Mouse (Mus musculus) cerebellum, adult 2 months (tissue): ENCODE measurements around the gene Arl5a.

Source experiments
- CTCF ChIP-seq: fragments of 200-500 bp; IDR thresholded peaks from 2 replicates; pipeline ENCODE4 v1.5.1; 2011; ENCODE audit warnings: low read depth, mild to moderate bottlenecking, control low read depth, low read length, moderate library complexity, borderline replicate concordance; ENCODE audit not compliant: insufficient read depth
- POLR2A ChIP-seq: fragments of 200-500 bp; IDR thresholded peaks from 2 replicates; pipeline ENCODE4 v1.6.1; 2011; ENCODE audit warnings: low read length, control low read depth, borderline replicate concordance; ENCODE audit not compliant: insufficient read depth

GRCm38 (mm10) chr2:52367248-52367647 is 57.5 kb downstream of the Arl5a start:
- no peak for TF ChIP-seq POLR2A
- TF ChIP-seq CTCF, result no peak
